Mouse (Mus musculus): ENCODE results near the gene Pld5.
"Not testable (repeated sequence)": the region's sequence is repeated elsewhere in the genome, so short reads cannot be mapped to it uniquely, and the experiment has no call there.

Pld5 gene

DNA sequence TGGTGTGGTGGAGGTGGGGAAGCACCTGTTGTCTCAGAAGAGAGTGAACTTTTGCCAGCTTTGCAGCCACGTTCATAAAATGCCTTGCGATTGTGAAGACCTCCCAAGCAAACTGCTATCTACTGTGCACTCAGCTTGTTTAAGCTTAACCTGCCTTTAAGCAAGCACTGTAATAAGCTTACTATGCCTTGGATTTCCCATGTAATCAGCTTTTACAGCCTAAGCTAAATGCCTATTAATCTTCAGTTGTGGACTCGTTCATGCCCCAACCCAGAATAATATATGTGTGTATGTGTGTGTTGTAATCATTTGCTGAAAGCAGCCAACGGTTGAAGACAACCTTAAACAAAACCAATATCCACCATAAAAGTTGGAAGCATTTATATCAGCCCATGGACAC, 232.1 kb downstream of the Pld5 start:
- DNase-seq (ENCODE audit: low read depth, low spot score), result no peak

DNA sequence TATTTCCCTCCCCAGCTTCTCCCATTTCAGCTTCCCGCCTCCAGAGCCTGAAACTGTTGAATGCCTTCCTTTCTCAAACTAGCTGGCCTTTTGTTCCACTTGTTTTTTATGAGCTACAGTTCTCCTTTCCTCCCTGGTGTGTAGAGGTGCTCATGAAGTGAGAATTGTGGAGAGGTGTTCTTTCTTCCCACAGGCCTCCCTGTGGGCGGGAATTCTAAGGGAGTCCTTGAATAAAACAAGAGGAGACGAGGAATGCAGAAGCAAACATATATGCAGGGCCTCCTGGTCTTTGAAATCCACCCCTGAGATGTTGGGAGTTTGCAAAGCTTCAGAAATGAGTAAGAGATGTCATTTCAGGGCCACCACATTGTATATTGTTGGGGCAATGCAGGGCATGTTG, 235.2 kb downstream of the Pld5 start:
- DNase-seq (ENCODE audit: low read depth, low spot score), result no peak

DNA sequence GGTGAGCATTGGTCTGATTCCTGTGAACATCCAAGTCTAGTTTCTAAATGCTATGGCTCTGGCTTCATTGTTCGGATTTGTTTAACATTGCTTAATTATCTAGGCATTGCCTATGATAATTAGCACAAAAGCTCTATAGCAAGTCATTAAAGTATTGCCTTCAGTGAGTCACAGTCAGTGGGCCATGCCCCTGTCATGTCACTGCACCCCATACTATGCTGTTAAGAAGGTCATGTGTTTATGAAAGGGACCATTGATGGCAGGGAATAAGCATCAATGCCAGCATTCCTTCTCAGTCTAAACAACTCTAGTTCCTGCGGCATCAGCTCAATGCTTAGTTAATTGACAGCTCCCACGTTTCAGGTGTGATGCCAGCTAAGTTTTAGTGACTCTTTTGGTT, 239.1 kb downstream of the Pld5 start:
- no peak for DNase-seq (ENCODE audit: low read depth, low spot score)

DNA sequence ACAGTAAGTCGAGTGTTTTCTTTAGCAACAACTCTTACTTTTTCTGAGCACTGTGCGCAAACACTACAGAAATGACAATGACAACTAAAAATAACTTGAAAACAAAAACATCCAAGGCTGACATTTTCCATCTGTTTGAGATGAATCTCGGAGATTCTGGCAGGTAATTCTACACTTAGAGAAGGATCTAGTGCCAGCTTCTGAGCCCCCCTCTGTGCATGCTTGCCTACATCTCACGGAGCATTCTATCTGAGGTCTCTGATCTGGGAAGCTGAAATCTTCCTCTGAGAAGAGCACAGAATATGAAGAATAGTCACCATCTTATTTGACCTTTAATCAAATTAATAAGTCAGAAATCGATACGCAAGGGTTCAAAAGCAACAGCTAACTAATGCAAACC, 240.4 kb downstream of the Pld5 start:
- no peak for DNase-seq (ENCODE audit: low read depth, low spot score)

DNA sequence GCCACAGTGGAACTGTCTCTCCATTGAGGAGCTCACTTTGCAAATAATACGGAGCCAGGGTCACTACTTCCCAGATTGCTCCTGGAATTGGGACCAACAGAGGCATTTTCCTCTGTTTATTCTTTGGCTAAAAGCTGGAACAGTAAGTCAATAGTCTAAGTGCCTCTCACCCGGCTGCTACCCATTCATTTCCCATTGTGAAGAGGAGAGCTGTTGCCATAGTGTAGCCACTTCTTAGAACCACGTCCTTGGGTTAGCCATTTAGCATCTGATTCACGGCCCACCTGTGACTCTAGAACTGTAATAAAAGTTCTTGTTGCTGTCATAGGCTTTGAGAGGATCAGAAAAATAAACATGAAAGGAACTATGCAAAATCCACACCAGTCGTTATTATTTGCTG, 241.4 kb downstream of the Pld5 start:
- no peak for DNase-seq (ENCODE audit: low read depth, low spot score)

DNA sequence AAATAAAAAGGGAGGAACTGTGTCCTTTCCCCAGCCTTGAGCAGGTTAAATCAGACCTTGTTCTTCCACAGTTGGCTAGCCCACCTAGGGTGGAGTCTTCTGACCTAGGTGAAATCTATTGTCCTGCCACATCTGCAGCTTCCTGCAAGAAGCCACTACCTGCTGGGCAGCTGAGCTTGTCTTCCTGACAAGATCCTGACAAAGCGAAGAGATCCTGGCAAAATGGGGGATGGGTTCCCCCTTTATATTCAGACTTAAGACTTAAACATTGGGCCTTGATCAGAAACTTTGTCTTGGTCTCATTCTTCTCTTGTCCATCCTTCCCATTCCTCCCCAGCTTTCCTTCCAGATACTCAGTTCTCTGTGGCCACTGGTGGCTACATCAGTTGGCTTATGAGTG, 246.0 kb downstream of the Pld5 start:
- no peak for DNase-seq (ENCODE audit: low read depth, low spot score)

DNA sequence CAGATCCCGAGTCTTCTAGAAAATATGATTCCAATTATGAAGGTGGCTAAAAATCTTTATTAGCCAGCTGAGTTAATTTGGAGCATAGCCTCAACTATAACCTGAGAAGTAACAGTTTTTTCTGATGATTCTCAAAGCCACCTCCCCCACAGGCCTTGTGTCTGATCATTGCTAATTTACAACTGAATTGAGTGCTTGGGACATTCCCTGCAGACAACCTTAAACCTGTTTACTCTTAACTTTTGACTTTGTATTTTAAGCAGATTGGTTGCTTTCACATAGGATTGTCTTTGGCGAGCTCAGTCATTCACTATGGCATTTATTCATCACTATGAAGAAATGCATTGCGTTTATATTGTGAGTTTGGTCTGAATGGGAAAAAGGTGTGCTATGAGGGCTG, 246.7 kb downstream of the Pld5 start:
- no peak for DNase-seq (ENCODE audit: low read depth, low spot score)

DNA sequence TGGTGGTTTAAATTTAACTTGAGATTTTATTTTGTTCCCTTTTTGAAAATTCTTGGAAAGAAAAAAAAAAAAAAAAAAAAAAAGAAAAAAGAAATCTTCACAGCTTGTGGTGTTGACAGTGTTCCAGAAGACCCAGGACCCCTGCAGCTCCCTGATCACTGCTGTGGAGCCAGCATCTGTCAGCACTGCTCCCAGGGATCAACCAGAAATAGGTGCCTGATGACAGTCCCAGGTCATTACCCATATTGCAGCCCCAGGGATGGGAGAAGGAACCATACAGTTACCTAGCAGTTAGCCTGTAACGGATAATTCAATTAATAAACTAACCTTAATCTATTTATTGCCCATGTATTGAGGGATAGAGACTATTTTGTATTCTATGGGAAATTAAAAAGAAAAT, 250.6 kb downstream of the Pld5 start:
- no peak for DNase-seq (ENCODE audit: low read depth, low spot score)

DNA sequence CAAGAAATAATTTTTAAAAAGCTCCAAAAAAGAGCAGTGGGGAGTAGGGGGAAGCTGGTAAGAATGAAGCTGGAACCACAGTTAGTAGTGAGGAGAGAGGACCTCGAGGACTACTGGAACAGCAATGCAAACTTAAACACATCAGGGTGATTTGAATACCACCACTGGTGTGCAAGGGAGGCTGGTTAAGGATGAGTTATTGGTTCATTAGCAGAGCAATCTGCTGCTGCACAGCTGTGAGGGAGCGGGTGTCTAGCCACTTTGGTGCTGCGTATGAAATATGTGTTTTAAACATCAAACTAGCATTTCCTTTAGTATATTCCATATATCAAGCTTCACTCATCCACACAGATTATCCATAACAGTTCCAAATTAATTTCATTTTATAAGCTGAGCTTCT, 256.6 kb downstream of the Pld5 start:
- DNase-seq (ENCODE audit: low read depth, low spot score), result no peak

DNA sequence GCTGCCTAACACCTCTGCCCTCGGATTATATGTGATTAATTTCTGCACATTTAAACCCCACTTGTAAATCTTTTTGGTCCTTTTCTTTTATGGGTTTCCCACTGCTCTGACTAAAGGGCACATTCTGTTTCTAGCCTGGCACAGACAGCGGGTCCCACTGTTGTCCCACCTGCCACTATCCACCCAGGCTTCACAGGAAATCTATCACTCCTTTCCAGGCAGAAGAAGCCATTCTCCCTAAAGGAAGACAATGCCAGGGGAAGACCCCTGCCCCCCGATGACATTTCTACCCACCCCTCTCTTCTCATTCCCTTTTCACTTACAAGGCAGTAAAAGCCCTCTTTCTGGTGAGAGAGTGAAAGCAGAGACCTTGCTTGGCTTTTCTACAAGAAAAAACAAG, 259.0 kb downstream of the Pld5 start:
- DNase-seq (ENCODE audit: low read depth, low spot score), result no peak

DNA sequence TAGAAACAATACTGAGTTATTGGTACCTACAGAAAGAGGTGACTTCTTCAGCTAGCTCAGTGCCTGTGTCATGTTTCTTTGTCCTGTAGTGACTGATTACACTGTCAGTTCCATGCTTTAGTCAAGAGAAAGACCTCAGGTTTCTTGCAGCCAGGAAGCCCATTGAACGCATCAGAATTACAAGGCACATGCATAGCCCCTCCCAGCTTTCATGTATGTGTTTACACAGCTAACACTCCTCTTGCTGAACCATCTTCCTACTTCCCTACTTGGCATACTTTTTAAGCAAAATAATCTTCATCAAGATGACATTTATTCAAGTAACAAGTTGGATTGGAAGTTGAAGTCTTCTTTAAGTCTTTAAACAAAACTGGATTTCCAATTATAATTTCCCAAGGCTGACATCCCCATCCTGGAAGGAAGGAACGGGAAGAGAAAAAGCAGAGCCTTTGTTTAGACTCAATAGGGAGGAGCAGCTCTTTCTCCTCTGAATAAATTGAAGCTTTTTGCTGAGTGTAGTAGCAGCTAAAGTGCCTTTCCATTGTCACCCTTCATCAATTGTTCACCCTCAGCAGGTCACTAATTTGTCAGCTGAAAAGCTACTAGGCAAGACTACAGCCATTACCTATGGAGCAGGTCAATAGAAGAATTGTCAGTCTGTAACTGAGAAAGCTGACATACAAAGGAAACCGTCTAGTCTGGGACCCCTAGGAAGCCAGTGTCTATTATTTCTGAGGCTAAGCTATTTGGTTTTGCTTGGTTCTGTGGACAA, 261.4 kb downstream of the Pld5 start:
- no peak for DNase-seq (ENCODE audit: low read depth, low spot score)

DNA sequence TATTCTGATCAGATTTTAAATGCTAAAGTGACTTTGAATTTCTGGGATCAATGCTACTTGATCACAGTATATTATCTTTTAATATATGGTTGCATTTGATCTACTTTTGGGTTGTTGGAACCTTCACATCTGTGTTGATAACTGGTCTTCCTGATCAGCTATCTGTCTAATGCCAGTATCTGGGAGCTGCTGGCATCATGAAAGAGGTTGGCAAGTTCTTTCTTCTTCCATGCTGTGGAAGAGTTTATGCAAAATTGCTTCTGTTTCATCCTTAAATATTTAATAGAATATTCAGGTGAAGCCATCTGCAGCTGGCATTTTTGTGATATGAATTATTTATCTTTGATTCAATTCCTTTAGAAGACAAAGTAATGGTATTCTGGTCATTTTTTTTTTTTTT, 263.6 kb downstream of the Pld5 start:
- DNase-seq (ENCODE audit: low read depth, low spot score), result no peak

DNA sequence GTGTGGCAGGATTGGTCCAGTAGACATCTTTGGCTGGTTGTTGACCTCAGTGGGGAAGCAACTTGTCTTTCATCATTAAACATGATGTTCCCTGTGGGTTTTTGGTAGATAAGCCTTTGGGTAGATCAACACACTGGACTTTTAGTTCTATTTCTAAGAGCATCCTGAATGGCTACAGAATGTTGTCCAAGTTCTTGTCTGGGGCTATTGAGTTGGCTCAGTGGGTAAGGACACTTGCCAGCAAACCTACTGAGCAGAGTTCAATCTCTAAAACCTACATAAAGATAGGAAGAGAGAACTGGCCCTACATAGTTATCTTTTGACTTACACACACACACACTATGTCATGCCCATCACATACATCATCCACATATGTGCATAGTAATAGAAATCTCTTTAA, 264.0 kb downstream of the Pld5 start:
- DNase-seq (ENCODE audit: low read depth, low spot score), result no peak

DNA sequence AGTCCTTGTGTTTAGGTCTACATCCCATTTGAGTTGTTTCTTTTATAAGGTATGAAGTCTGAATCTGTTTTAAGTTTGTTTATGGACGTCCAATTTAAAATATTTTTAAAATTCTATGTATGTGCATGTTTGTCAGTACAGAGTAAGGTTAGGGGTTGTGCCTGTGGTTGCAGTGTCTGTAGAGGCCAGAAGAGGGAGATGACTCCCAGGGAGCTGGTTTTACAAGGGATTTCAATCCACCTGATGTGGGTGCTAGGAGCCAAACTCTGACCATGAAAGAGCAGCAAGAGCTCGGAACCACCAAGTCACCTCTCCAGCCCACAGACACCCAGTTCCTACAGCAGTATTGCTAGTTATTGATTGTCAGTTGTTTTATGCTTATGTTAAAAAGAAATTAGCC, 266.7 kb downstream of the Pld5 start:
- DNase-seq (ENCODE audit: low read depth, low spot score), result no peak

DNA sequence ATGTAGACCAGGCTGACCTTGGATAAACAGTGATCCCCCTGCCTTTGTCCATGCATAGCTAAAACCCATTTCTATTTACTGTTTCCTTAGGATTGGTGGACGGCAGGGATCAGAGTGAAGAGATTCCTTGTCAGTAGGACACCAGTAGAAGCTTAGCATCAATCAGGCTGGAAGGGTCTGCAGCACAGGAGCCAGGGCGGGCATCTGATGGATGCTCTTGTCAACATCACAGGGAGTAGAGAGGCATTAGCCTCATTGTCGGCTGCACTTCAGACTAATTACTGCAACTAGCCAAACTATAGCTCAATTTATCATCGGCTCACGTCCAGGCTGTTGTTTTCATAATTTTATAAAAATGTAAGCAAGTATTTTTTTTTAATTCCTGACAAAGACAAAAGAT, 274.5 kb downstream of the Pld5 start:
- no peak for DNase-seq (ENCODE audit: low read depth, low spot score)

DNA sequence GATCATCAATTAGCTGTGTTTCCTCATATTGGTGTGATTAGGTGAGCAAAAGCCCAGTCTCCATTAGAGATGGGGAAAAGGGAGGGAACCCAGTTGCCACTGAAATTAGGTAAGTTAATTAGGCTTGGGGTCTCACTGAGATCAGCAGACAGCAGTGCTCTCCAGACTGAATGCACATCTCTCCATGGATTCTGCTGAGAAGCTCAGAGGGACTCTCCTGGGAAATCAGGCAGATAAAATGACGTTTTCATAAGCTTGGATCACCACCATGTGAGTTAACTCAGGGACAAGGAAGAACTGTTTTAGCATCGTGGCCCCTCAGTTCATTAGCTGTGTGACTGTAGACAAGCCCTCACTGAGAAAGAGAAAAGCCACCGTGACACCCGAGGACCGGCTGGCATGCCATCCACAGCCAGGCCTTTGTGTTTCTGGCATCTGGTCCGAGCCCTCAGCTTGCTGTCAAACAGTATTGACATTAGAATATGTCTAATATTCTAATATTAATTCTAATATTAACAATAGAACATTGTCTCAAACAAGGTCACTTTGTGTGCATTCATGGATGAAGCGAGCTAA, 277.9 kb downstream of the Pld5 start:
- DNase-seq (ENCODE audit: low read depth, low spot score), result no peak

DNA sequence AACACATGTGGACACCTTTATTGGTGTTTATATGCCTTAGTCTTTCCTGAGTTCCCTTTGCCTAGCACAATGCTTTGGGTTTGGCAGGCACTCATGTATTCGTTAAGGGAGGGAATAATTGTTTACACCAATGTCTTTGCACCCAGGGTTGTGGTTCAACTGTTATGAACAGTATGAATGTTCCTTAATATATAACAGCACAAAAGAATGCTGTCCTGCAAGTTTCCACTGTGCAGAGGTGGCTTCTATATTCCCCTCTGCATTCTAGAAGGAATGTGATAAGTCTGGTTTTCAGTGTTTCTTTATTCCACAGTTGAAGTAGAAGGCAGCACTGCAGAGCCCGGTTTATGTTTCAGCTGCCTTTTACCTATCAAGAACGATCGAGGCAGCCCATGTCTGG, 286.2 kb downstream of the Pld5 start:
- DNase-seq (ENCODE audit: low read depth, low spot score), result no peak

DNA sequence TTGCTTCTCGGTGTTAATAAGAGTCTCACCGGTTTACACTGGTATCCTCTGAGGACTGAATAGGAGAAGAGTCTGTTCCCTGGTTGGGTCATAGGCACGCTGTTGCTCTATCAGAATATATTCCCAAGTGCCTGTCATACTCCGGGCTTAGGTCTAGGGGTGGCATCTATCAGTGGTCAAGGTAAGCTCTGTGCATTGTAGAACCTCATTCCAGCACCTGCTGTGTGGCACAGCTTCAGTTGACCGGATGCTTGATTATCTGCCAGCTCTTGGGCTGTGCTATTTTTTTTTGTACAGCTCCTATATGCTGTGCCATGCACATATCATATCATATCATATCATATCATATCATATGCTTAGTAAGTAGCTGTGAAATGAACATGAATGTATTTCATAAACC, 286.7 kb downstream of the Pld5 start:
- no peak for DNase-seq (ENCODE audit: low read depth, low spot score)

DNA sequence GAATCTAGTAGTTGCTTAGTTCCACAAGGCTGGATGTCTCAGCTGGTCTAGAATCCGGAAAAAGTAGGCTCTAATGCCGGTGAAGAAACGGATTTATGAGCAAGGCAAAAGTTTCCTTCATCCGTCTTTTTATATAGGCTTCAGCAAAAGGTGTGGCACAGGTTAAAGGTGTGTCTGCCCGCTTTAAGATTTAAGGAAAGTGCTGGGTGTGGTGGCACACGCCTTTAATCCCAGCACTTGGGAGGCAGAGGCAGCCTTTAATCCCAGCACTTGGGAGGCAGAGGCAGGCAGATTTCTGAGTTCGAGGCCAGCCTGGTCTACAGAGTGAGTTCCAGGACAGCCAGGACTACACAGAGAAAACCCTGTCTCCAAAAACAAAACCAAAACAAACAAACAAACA, 296.1 kb downstream of the Pld5 start, which contains the start of gene Rbm8a2:
Gene Rbm8a2, minus strand, starts transcription at position 101 of the 400 bp plus-strand sequence.
- not testable (repeated sequence) for DNase-seq (ENCODE audit: low read depth, low spot score)

DNA sequence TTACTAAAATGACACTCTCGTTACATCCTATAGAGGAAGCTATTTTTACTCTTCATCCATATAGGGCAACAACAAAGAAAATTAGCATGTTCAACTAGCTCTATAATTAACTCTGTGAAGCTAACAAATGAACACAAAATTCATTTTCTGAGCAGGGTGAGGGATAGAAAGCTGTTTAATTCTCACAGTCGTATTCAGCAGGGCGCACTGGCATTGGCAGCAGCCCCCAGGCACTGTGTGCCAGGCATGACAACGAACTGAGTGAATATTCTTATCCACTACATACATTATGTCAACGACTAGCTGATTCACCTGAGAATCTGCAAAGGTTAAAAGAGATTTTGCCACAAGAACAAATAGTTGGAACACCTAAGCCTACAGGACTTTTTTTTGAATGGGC, 304.4 kb downstream of the Pld5 start:
- no peak for DNase-seq (ENCODE audit: low read depth, low spot score)

DNA sequence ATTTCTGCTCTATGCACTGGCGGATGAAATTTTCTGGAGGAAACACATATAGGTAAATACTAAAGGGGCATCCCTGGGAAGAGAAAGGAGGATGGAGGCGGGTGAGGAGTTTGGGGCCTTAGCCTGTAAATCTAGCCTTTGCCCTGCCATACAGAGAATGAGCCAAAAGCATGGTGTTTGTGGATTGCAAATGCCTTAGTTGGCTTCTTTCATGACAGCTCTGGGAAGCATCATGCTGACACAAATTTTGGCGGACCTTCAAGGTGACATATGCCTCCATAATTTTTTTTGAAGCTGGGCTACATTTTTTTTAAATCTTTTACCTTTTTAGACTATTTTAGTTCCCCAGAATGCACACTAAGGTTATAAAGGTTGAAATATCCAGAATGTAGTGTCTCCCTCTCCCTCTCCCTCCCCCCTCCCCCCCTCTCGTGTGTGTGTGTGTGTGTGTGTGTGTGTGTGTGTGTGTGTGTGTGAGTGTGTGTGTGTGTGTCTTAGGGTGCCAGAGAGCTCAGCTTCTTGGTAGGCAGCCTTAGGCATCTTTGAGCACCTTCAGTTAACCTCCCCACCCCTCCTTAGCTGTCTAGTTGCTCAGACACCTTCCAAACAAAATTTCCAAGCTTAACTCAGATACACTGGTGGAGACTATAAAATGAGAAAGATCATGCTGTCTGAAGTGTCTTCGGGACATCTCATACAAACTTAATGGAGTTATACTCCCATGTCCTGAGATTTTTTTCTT, 307.9 kb downstream of the Pld5 start:
- DNase-seq (ENCODE audit: low read depth, low spot score), result no peak

DNA sequence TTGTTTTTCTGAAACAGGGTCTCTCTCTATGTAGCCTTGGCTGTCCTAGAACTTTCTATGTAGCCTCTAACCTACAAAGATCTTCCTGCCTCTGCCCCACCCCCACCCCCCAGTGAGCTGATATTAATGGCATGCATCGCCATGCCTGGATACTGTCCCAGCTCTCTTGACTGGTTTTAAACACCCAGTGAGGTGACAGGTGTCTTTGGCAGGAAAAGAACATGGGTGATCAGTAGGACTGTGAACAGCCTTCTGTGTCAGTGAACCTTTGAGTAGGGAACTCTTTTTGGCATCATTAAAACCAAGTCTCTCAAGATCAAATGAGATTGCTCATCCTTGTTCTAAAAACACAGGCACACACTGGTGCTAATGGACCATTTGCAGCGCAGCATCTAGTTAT, 313.3 kb downstream of the Pld5 start:
- DNase-seq (ENCODE audit: low read depth, low spot score), result no peak

DNA sequence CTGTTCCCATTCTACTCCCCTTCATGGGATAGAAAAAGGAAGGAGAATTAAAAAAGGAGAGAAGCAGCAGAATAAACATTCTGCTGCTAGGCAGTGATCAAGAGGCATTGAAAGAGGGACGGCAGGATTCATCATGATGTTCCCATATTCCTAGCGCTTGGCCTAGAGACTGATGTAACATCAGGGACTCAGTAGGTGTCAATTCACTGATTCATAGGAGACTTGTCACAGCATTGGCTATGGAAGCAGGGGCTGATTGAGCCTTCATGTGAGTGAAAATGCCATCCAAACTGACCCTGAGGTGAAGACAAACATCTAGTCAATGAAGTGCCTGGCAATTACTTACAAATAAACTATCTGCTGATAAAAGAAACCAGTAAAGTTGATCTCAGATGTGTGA, 324.3 kb downstream of the Pld5 start:
- no peak for DNase-seq (ENCODE audit: low read depth, low spot score)

Data from A20 (cell line).